Mouse (Mus musculus): Measurements from ENCODE around the gene Psg21. TPM values are rescaled to one million over a fixed set of nuclear protein-coding genes. Genes with fewer than 3 reads are reported as not detected.
"Not testable (repeated sequence)": the region's sequence is repeated elsewhere in the genome, so short reads cannot be mapped to it uniquely, and the experiment has no call there.

Psg21 gene
- not detected in 2 replicates for polyA plus RNA-seq (2015; fragmentation: Nextera tagmentation; extraction: Ambion mirVana)

- not testable (repeated sequence) for H3K9me3 ChIP-seq (ENCODE audit: control insufficient read depth, low read length); ATAC-seq; H3K4me1 ChIP-seq (replicated peaks; ENCODE audit: control insufficient read depth, insufficient read depth, low read length); H3K4me3 ChIP-seq (replicated peaks; ENCODE audit: low read length); H3K27ac ChIP-seq (ENCODE audit: low read length); H3K27me3 ChIP-seq (replicated peaks; ENCODE audit: control insufficient read depth, insufficient read depth, low read length); H3K9ac ChIP-seq (replicated peaks; ENCODE audit: low read depth, low read length); H3K4me2 ChIP-seq (ENCODE audit: low read length); H3K36me3 ChIP-seq (ENCODE audit: control insufficient read depth, insufficient read depth)
- WGBS = 83% methylated on average over 1 of the region's 2 CpGs
These were observed at the start of gene Psg21 for GRCm38 (mm10) chr7:18656625-18657024. Gene Psg21, minus strand, starts transcription at chr7:18656725.

- Histone ChIP-seq H3K27ac (ENCODE audit: low read length) (no peak within 1 kb of the TSS), H3K27me3 (replicated peaks; ENCODE audit: control insufficient read depth, insufficient read depth, low read length) (no peaks in the 10 kb centered on the region), H3K4me3 (replicated peaks; ENCODE audit: low read length) (no peak within 1 kb of the TSS), H3K4me2 (ENCODE audit: low read length) (no peak within 1 kb of the TSS), H3K9ac (replicated peaks; ENCODE audit: low read depth, low read length) (no peak within 1 kb of the TSS), H3K4me1 (replicated peaks; ENCODE audit: control insufficient read depth, insufficient read depth, low read length) (no peaks in the 10 kb centered on the region), H3K36me3 (ENCODE audit: control insufficient read depth, insufficient read depth) (no peaks in the 10 kb centered on the region), H3K9me3 (ENCODE audit: control insufficient read depth, low read length) (no peaks in the 10 kb centered on the region)
- 64% methylated on average over 2 of the region's 2 CpGs for WGBS
- no peak for ATAC-seq
These were observed 29.6 kb upstream of the Psg21 start, which contains the start of gene Psg20 for GRCm38 (mm10) chr7:18686085-18686484. Gene Psg20, minus strand, starts transcription at chr7:18686185.

- no peak overlapping the region for H3K4me3 ChIP-seq (replicated peaks; ENCODE audit: low read length)
- H3K9ac ChIP-seq (replicated peaks; ENCODE audit: low read depth, low read length) = no peak overlapping the region
- no peaks in the 10 kb centered on the region for H3K4me1 ChIP-seq (replicated peaks; ENCODE audit: control insufficient read depth, insufficient read depth, low read length)
- no peak overlapping the region for H3K27ac ChIP-seq (ENCODE audit: low read length)
- H3K4me2 ChIP-seq (ENCODE audit: low read length) = no peak overlapping the region
- H3K36me3 ChIP-seq (ENCODE audit: control insufficient read depth, insufficient read depth) = no peaks in the 10 kb centered on the region
- no peaks in the 10 kb centered on the region for H3K27me3 ChIP-seq (replicated peaks; ENCODE audit: control insufficient read depth, insufficient read depth, low read length)
- no peak for ATAC-seq
- H3K9me3 ChIP-seq (ENCODE audit: control insufficient read depth, low read length) = no peaks in the 10 kb centered on the region
These were observed 29.1 kb upstream of the Psg21 start for GRCm38 (mm10) chr7:18685586-18685985.

- WGBS = 48% methylated on average over 2 of the region's 2 CpGs
- no peak overlapping the region for H3K9ac ChIP-seq (replicated peaks; ENCODE audit: low read depth, low read length)
- no peaks in the 10 kb centered on the region for H3K36me3 ChIP-seq (ENCODE audit: control insufficient read depth, insufficient read depth)
- H3K4me3 ChIP-seq (replicated peaks; ENCODE audit: low read length) = no peak overlapping the region
- H3K27me3 ChIP-seq (replicated peaks; ENCODE audit: control insufficient read depth, insufficient read depth, low read length) = no peaks in the 10 kb centered on the region
- no peaks in the 10 kb centered on the region for H3K4me1 ChIP-seq (replicated peaks; ENCODE audit: control insufficient read depth, insufficient read depth, low read length)
- no peaks in the 10 kb centered on the region for H3K9me3 ChIP-seq (ENCODE audit: control insufficient read depth, low read length)
- H3K27ac ChIP-seq (ENCODE audit: low read length) = no peak overlapping the region
- no peak for ATAC-seq
- H3K4me2 ChIP-seq (ENCODE audit: low read length) = no peak overlapping the region
These were observed 23.2 kb upstream of the Psg21 start for GRCm38 (mm10) chr7:18679772-18680171.

GRCm38 (mm10) chr7:18626921-18627320 lies 29.6 kb downstream of the Psg21 start:
- not testable (repeated sequence) for H3K4me1 ChIP-seq (replicated peaks; ENCODE audit: control insufficient read depth, insufficient read depth, low read length); H3K27me3 ChIP-seq (replicated peaks; ENCODE audit: control insufficient read depth, insufficient read depth, low read length); H3K36me3 ChIP-seq (ENCODE audit: control insufficient read depth, insufficient read depth); H3K4me2 ChIP-seq (ENCODE audit: low read length); H3K9ac ChIP-seq (replicated peaks; ENCODE audit: low read depth, low read length); ATAC-seq; H3K4me3 ChIP-seq (replicated peaks; ENCODE audit: low read length); H3K27ac ChIP-seq (ENCODE audit: low read length); H3K9me3 ChIP-seq (ENCODE audit: control insufficient read depth, low read length)
- WGBS = 83% methylated on average over 8 of the region's 8 CpGs

GRCm38 (mm10) chr7:18616401-18616800 lies 40.1 kb downstream of the Psg21 start, which contains the start of gene Psg23:
Gene Psg23, minus strand, starts transcription at chr7:18616501.
- not testable (repeated sequence) for H3K4me1 ChIP-seq (replicated peaks; ENCODE audit: control insufficient read depth, insufficient read depth, low read length); H3K9ac ChIP-seq (replicated peaks; ENCODE audit: low read depth, low read length); H3K27ac ChIP-seq (ENCODE audit: low read length); H3K4me2 ChIP-seq (ENCODE audit: low read length); ATAC-seq; H3K9me3 ChIP-seq (ENCODE audit: control insufficient read depth, low read length); H3K27me3 ChIP-seq (replicated peaks; ENCODE audit: control insufficient read depth, insufficient read depth, low read length); H3K4me3 ChIP-seq (replicated peaks; ENCODE audit: low read length); H3K36me3 ChIP-seq (ENCODE audit: control insufficient read depth, insufficient read depth)
- WGBS = 80% methylated on average over 1 of the region's 2 CpGs

Other genes with a start within 250 kb of the Psg21 start
- gene Psg28, start 224.7 kb downstream of the Psg21 start, polyA plus RNA-seq (2015; fragmentation: Nextera tagmentation; extraction: Ambion mirVana) = not detected in 2 replicates
- gene Psg26, start 172.5 kb downstream of the Psg21 start, polyA plus RNA-seq (2015; fragmentation: Nextera tagmentation; extraction: Ambion mirVana) = not detected in 2 replicates
- gene Psg25, start 124.5 kb downstream of the Psg21 start, polyA plus RNA-seq (2015; fragmentation: Nextera tagmentation; extraction: Ambion mirVana) = not detected in 2 replicates
- gene Psg27, start 89.4 kb downstream of the Psg21 start, polyA plus RNA-seq (2015; fragmentation: Nextera tagmentation; extraction: Ambion mirVana) = not detected in 2 replicates
- not detected in 2 replicates for gene Psg23, start 40.2 kb downstream of the Psg21 start, polyA plus RNA-seq (2015; fragmentation: Nextera tagmentation; extraction: Ambion mirVana)
- not detected in 2 replicates for gene Psg20, start 29.5 kb upstream of the Psg21 start, polyA plus RNA-seq (2015; fragmentation: Nextera tagmentation; extraction: Ambion mirVana)
- not detected in 2 replicates for gene Psg22, start 61.4 kb upstream of the Psg21 start, polyA plus RNA-seq (2015; fragmentation: Nextera tagmentation; extraction: Ambion mirVana)
- gene Psg19, start 141.8 kb upstream of the Psg21 start, polyA plus RNA-seq (2015; fragmentation: Nextera tagmentation; extraction: Ambion mirVana) = not detected in 2 replicates
- not detected in 2 replicates for gene Psg17, start 164.9 kb upstream of the Psg21 start, polyA plus RNA-seq (2015; fragmentation: Nextera tagmentation; extraction: Ambion mirVana)
- 0.30 and 0.46 TPM in 2 replicates for gene Mill2, start 183.2 kb upstream of the Psg21 start, polyA plus RNA-seq (2015; fragmentation: Nextera tagmentation; extraction: Ambion mirVana)
- gene Pglyrp1, start 214.6 kb upstream of the Psg21 start, polyA plus RNA-seq (2015; fragmentation: Nextera tagmentation; extraction: Ambion mirVana) = 26.3 and 26.7 TPM in 2 replicates

All from forebrain, embryonic 16.5 days (tissue).